Mouse (Mus musculus): ENCODE results near the gene Cdhr4.

The Cdhr4 gene

GRCm38 (mm10) chr9:107975399-107976386, 16.6 kb upstream of the Cdhr4 start, which contains the start of gene Uba7:
Gene Uba7 (plus strand): TSS chr9:107975505.
- no peak for DNase-seq

GRCm38 (mm10) chr9:107978815-107979214, 13.5 kb upstream of the Cdhr4 start:
- DNase-seq: no peak

GRCm38 (mm10) chr9:107981684-107982605, 10.4 kb upstream of the Cdhr4 start:
- no peak for DNase-seq

GRCm38 (mm10) chr9:107982681-107983346, 9.5 kb upstream of the Cdhr4 start, which contains the start of gene Gm20661:
Gene Gm20661 (plus strand): TSS chr9:107983058.
- peak; percentile 52 to 66 for DNase-seq

GRCm38 (mm10) chr9:107983421-107983890, 8.8 kb upstream of the Cdhr4 start:
- DNase-seq: peak; percentile 42 to 58

- no peak for DNase-seq
Measured at GRCm38 (mm10) chr9:107984052-107984753, 8.1 kb upstream of the Cdhr4 start.

GRCm38 (mm10) chr9:107984754-107985055, 7.6 kb upstream of the Cdhr4 start:
- no peak for DNase-seq

- peak; percentile 85 to 86 for DNase-seq
Measured at GRCm38 (mm10) chr9:107985131-107986119, 6.9 kb upstream of the Cdhr4 start, which contains the start of gene Inka1. Gene Inka1 (minus strand): TSS chr9:107985879.

- peak; percentile 56 to 64 for DNase-seq
Measured at GRCm38 (mm10) chr9:107986376-107986775, 5.9 kb upstream of the Cdhr4 start.

GRCm38 (mm10) chr9:107987950-107988349, 4.3 kb upstream of the Cdhr4 start:
- DNase-seq: no peak

GRCm38 (mm10) chr9:107993013-107993412, 716 bp downstream of the Cdhr4 start:
- DNase-seq: no peak

GRCm38 (mm10) chr9:107994464-107994863, 2.2 kb downstream of the Cdhr4 start:
- DNase-seq: no peak

GRCm38 (mm10) chr9:107995513-107995912, 3.2 kb downstream of the Cdhr4 start:
- no peak for DNase-seq

- no peak for DNase-seq
Measured at GRCm38 (mm10) chr9:107996049-107996448, 3.8 kb downstream of the Cdhr4 start, which contains the start of gene Gm20662. Gene Gm20662 (plus strand): TSS chr9:107996349.

- DNase-seq: peak; percentile 99 to 100
Measured at GRCm38 (mm10) chr9:108001922-108002770, 9.8 kb downstream of the Cdhr4 start, which contains the start of gene Ip6k1. Gene Ip6k1 (plus strand): TSS chr9:108002501.

- no peak for DNase-seq
Measured at GRCm38 (mm10) chr9:108002778-108003530, 10.7 kb downstream of the Cdhr4 start.

- DNase-seq: peak in 1 of 2 experiments; percentile 38
Measured at GRCm38 (mm10) chr9:108003531-108003890, 11.2 kb downstream of the Cdhr4 start.

GRCm38 (mm10) chr9:108008041-108008440, 15.7 kb downstream of the Cdhr4 start:
- no peak for DNase-seq

GRCm38 (mm10) chr9:108010385-108010784, 18.1 kb downstream of the Cdhr4 start:
- no peak for DNase-seq

All from thymus, adult 18-20 months (tissue).